8 mouse cellular contexts compared by ENCODE assay signal in the genomic region with DNA sequence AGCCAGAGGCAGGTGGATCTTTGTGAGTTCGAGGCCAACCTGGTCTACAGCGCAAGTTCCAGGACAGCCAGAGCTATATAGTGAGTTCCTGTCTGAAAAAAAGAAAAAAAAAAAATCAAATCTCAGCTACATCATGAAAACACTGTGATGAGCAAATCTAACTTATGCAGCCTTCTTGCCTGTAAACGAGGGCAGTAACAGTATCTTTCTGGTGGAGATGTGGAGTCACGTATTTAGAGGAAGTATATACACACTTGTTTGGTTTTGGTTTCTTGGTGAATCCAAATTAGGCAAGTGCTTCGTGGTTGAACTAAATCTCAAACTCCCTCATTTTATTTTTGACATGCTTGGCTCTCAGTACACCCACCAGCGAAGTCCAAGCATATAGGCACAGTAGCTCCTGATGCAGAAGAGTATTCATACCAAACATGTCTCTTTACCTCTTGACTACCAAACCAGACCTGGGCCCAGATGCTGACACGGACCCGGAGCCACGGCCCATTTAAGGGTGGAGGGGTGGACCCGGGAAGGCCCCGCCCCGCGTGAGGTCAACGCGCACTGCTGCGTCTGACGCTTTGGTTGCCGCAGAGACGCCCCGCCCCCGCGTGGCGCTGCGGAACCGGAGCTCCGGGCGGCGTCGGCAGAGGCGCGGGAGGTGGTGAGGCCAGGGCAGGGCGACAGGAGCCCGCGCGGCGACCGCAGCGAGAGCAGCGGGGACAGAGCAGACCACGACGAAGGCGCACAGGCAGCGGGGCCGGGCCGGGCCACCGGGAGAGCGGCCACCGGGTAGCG. TPM values are rescaled to one million over a fixed set of nuclear protein-coding genes. Genes with fewer than 3 reads are reported as not detected.
DNase-seq lines count a peak whose midpoint lies in the region; ATAC-seq lines count a peak whose summit lies in the region.

Gene Pitpna (plus strand): TSS at position 605 of the 792 bp plus-strand sequence.

- 4% methylated on average over 49 of the region's 49 CpGs for WGBS in heart, embryonic 14.5 days
- 3% methylated on average over 49 of the region's 49 CpGs for WGBS in liver, embryonic 13.5 days (ENCODE audit: insufficient replicate concordance)
- WGBS in stomach, embryonic 16.5 days: 4% methylated on average over 49 of the region's 49 CpGs

- H3K27me3 ChIP-seq in heart, embryonic 14.5 days (ENCODE audit: control insufficient read depth, insufficient read depth, low read length): no peaks in the 10 kb centered on the region
- no peaks in the 10 kb centered on the region for H3K27me3 ChIP-seq in liver, embryonic 13.5 days
- no peaks in the 10 kb centered on the region for H3K27me3 ChIP-seq in stomach, embryonic 16.5 days (ENCODE audit: control insufficient read depth, insufficient read depth, low read length)

- no peaks in the 10 kb centered on the region for H3K9me3 ChIP-seq in heart, embryonic 14.5 days (ENCODE audit: control insufficient read depth, low read length)
- no peaks in the 10 kb centered on the region for H3K9me3 ChIP-seq in liver, embryonic 13.5 days (replicated peaks)
- H3K9me3 ChIP-seq in stomach, embryonic 16.5 days (replicated peaks; ENCODE audit: control insufficient read depth, low read length): no peaks in the 10 kb centered on the region

- ATAC-seq in heart, embryonic 14.5 days (ENCODE audit: insufficient number of reproducible peaks, insufficient read depth, low FRiP score, low read depth): peak; percentile 91
- peak; percentile 89 for ATAC-seq in liver, embryonic 13.5 days (ENCODE audit: low read depth)
- ATAC-seq in stomach, embryonic 16.5 days (ENCODE audit: insufficient read depth, low FRiP score): peak; percentile 95

- peak; percentile 99 for DNase-seq in CD4-positive, CD25-positive, alpha-beta regulatory T cell, adult 2 months (ENCODE audit: low read depth, low spot score)
- DNase-seq in fibroblast of lung, adult 2 months (ENCODE audit: low read depth): peak; percentile 82
- DNase-seq in kidney, postnatal 14 days: peak; percentile 98
- peak; percentile 90 for DNase-seq in liver, embryonic 13.5 days
- peak; percentile 91 for DNase-seq in neural tube, embryonic 10.5 days (ENCODE audit: extremely low spot score, low spot score)

- H3K4me1 ChIP-seq in brown adipose tissue, adult 24 weeks (ENCODE audit: control insufficient read depth, insufficient read depth, insufficient read length, low read length): peaks cover 15% of the 10 kb centered on the region
- peaks cover 9 to 11% of the 10 kb centered on the region in 2 experiments for H3K4me1 ChIP-seq in heart, embryonic 14.5 days (ENCODE audit: control insufficient read depth in 2 of 2, insufficient read depth in 2 of 2, low read length in 2 of 2)
- peaks cover 35% of the 10 kb centered on the region for H3K4me1 ChIP-seq in liver, embryonic 13.5 days (replicated peaks)
- H3K4me1 ChIP-seq in stomach, embryonic 16.5 days (ENCODE audit: control insufficient read depth, insufficient read depth, low read length): peaks cover 16% of the 10 kb centered on the region

- H3K36me3 ChIP-seq in heart, embryonic 14.5 days (ENCODE audit: control insufficient read depth, insufficient read depth, low read length): peaks cover 15% of the 10 kb centered on the region
- H3K36me3 ChIP-seq in liver, embryonic 13.5 days: peaks cover 7% of the 10 kb centered on the region; the same call in 1 of the 2 replicates
- no peaks in the 10 kb centered on the region for H3K36me3 ChIP-seq in stomach, embryonic 16.5 days (ENCODE audit: control insufficient read depth, insufficient read depth, low read length)

- H3K27ac ChIP-seq in brown adipose tissue, adult 24 weeks (replicated peaks; ENCODE audit: low read depth, low read length): peak within 1 kb of the TSS; percentile 80
- peak within 1 kb of the TSS; percentile 61 to 88 for H3K27ac ChIP-seq in heart, embryonic 14.5 days (replicated peaks in 1 of 2; ENCODE audit: control insufficient read depth in 1 of 2, insufficient read depth in 1 of 2, low read depth in 2 of 2, low read length in 2 of 2)
- peak within 1 kb of the TSS; percentile 85 for H3K27ac ChIP-seq in liver, embryonic 13.5 days
- H3K27ac ChIP-seq in stomach, embryonic 16.5 days (ENCODE audit: low read length): peak within 1 kb of the TSS; percentile 84

- peak within 1 kb of the TSS; percentile 80 for H3K4me2 ChIP-seq in heart, embryonic 14.5 days (ENCODE audit: low read length)
- peak within 1 kb of the TSS; percentile 99 for H3K4me2 ChIP-seq in liver, embryonic 13.5 days
- H3K4me2 ChIP-seq in stomach, embryonic 16.5 days (ENCODE audit: low read depth, low read length): peak within 1 kb of the TSS; percentile 89

- peak within 1 kb of the TSS; percentile 81 for H3K9ac ChIP-seq in heart, embryonic 14.5 days (ENCODE audit: low read length)
- peak within 1 kb of the TSS; percentile 96 for H3K9ac ChIP-seq in liver, embryonic 13.5 days
- peak within 1 kb of the TSS; percentile 94 for H3K9ac ChIP-seq in stomach, embryonic 16.5 days (ENCODE audit: low read length)

- H3K4me3 ChIP-seq in brown adipose tissue, adult 24 weeks (ENCODE audit: insufficient read depth, low read depth, low read length): peak within 1 kb of the TSS; percentile 83
- H3K4me3 ChIP-seq in heart, embryonic 14.5 days (ENCODE audit: control insufficient read depth in 1 of 2, insufficient read depth in 1 of 2, low read depth in 1 of 2, low read length in 2 of 2): peak within 1 kb of the TSS; percentile 64 to 73
- peak within 1 kb of the TSS; percentile 92 for H3K4me3 ChIP-seq in liver, embryonic 13.5 days (replicated peaks)
- peak within 1 kb of the TSS; percentile 86 for H3K4me3 ChIP-seq in stomach, embryonic 16.5 days (replicated peaks; ENCODE audit: low read length)

RNA-seq across cellular contexts. Expression of gene Pitpna, which starts in this region (rescaled TPM):
- polyA plus RNA-seq in brown adipose tissue, adult 24 weeks (2012; ENCODE audit: insufficient read depth, insufficient read length, missing spikeins): 75.9 and 86.5 TPM in 2 replicates
- polyA plus RNA-seq in heart, embryonic 14.5 days (2014; fragmentation: Nextera tagmentation; extraction: Ambion mirVana): 76.7 and 83.2 TPM in 2 replicates
- 33.2 and 38.3 TPM in 2 replicates for polyA plus RNA-seq in liver, embryonic 13.5 days (2015; fragmentation: Nextera tagmentation; extraction: Ambion mirVana)
- 59.1 and 63.1 TPM in 2 replicates for polyA plus RNA-seq in stomach, embryonic 16.5 days (2015; fragmentation: Nextera tagmentation; extraction: Ambion mirVana)

Comparison
In these comparisons a context has a peak if more than half of its experiments do, and no peak if none do; other contexts are left out.
1. Peak in every context shown above with its lines: DNase-seq, ATAC-seq, H3K4me3 ChIP-seq and H3K27ac ChIP-seq.